Mouse (Mus musculus) CH12F3 (cell line): Measurements from ENCODE around the gene Gm49322.
"Not testable (repeated sequence)": the region's sequence is repeated elsewhere in the genome, so short reads cannot be mapped to it uniquely, and the experiment has no call there.

Experiments used
- in situ Hi-C: fragments of 300-500 bp; cut with MboI; formaldehyde crosslinking; loops from 2 replicates; pipeline ENCODE4 v1.14.3; 2020; ENCODE audit warnings: low sequenced_read_pairs

The Gm49322 gene

GRCm38 (mm10) chr10:80610116-80610785 lies 4.4 kb downstream of the Gm49322 start:
- in situ Hi-C loops = no loop called here

GRCm38 (mm10) chr10:80611024-80611423 lies 5.2 kb downstream of the Gm49322 start:
- in situ Hi-C loops = no loop called here

GRCm38 (mm10) chr10:80611905-80612304 lies 6.1 kb downstream of the Gm49322 start:
- in situ Hi-C loops = no loop called here

GRCm38 (mm10) chr10:80613821-80614220 lies 8.0 kb downstream of the Gm49322 start:
- in situ Hi-C loops = no loop called here

GRCm38 (mm10) chr10:80614351-80614750 lies 8.5 kb downstream of the Gm49322 start:
- in situ Hi-C loops = no loop called here

- in situ Hi-C loops = no loop called here
Observed at GRCm38 (mm10) chr10:80618181-80618580, 12.4 kb downstream of the Gm49322 start.

GRCm38 (mm10) chr10:80619465-80620244 lies 13.8 kb downstream of the Gm49322 start:
- in situ Hi-C loops = no loop called here

- in situ Hi-C loops = no loop called here
Observed at GRCm38 (mm10) chr10:80620365-80620764, 14.5 kb downstream of the Gm49322 start.

GRCm38 (mm10) chr10:80620796-80621689 lies 15.2 kb downstream of the Gm49322 start:
- in situ Hi-C loops = no loop called here

- in situ Hi-C loops = no loop called here
Observed at GRCm38 (mm10) chr10:80621690-80621939, 15.8 kb downstream of the Gm49322 start.

- in situ Hi-C loops = no loop called here
Observed at GRCm38 (mm10) chr10:80621940-80622660, 16.3 kb downstream of the Gm49322 start.

- in situ Hi-C loops = no loop called here
Observed at GRCm38 (mm10) chr10:80622661-80623456, 17.0 kb downstream of the Gm49322 start, which contains the start of gene Csnk1g2. Csnk1g2 (plus strand) TSS chr10:80622838.

- in situ Hi-C loops = no loop called here
Observed at GRCm38 (mm10) chr10:80623457-80624191, 17.8 kb downstream of the Gm49322 start.

- in situ Hi-C loops = no loop called here
Observed at GRCm38 (mm10) chr10:80625764-80626163, 19.9 kb downstream of the Gm49322 start.

- in situ Hi-C loops = no loop called here
Observed at GRCm38 (mm10) chr10:80627685-80628084, 21.9 kb downstream of the Gm49322 start.

- in situ Hi-C loops = no loop called here
Observed at GRCm38 (mm10) chr10:80628925-80629324, 23.1 kb downstream of the Gm49322 start.

GRCm38 (mm10) chr10:80635345-80635744 lies 29.5 kb downstream of the Gm49322 start:
- in situ Hi-C loops = no loop called here

- in situ Hi-C loops = no loop called here
Observed at GRCm38 (mm10) chr10:80646936-80647335, 41.1 kb downstream of the Gm49322 start.

GRCm38 (mm10) chr10:80649910-80650309 lies 44.1 kb downstream of the Gm49322 start:
- in situ Hi-C loops = not testable (repeated sequence)
